Mouse (Mus musculus) skeletal muscle tissue, adult 2 months (tissue): ENCODE results near the gene Fads3.

ENCODE experiments used
- DNase-seq: peaks from one replicate; pipeline ENCODE4 v3.0.0-alpha.2; 2012; ENCODE audit warnings: low read depth, low spot score

Gene Fads3

DNA sequence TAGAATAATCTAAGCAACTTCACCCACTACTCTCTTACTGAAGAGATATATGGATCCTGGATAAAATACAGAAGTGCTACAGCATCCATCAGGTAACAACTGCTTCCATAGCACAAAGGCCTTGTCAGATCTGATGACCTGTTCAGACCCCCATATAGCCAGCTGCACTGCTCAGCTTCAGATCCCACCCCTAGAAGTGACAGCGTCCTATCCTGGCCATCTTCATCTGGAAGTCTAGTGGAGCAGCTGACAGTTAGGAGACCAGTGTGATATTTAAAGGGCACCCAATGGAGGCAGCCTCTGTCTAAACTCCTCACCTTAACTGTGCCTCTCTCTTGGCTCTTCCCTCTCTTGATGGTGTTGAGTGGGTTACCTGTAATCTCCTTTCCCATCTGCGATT is 67.3 kb downstream of the Fads3 start:
- no peak for DNase-seq
